Mouse (Mus musculus): ENCODE data around the gene Gm17324. TPM values are rescaled to one million over a fixed set of nuclear protein-coding genes. Genes with fewer than 3 reads are reported as not detected.
A peak's percentile ranks its signal among the peaks of the same experiment; 100 is the strongest.
"Not testable (repeated sequence)": the region's sequence is repeated elsewhere in the genome, so short reads cannot be mapped to it uniquely, and the experiment has no call there.

Gm17324 gene
- total RNA-seq (2021), result not detected
- long read RNA-seq, experiment 1, result 0 reads
- long read RNA-seq, experiment 2, result 0 reads

DNA sequence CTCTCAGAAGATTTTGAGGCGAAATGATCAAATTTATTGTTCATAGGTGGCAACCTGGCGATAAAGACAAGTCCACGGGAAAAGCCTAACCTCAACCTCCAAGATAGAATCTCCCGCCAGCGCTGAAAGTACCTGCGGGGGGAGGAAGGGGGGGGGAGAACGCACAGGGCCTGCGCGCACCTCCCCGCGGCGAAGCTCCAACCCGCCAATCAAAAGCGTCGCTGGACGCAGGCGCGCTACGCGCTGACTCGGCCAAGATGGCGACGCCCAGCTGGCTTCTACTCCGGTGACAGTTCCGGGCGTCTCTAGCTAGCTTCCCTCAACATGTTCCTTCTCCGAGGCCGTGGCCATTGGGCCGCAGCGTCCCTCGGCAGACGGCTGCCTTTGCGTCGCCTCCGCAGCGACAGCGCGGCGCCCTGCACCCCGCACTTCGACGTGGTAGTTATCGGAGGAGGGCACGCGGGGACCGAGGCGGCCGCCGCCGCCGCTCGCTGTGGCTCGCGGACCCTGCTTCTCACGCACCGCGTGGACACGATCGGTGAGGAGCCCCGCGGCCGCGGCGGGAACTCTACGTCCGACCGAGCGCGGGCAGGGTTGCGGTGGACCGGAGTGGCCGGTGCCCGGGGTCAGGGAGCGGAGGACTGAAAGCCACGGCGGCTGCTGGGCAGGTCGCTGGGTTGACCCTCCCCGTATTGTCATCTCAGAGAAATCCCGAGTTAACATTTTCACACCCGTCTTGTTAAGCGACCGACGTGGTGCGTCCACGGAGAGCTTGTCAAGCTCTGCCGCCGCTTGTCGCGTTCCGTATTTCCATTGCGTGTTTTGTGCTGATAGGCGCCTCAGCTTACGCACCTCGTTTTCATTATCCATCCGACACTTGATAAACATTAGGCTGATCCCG is at the start of gene Gm17324, which contains the start of gene Mto1:
Gene Gm17324 (minus strand): TSS at position 814 of the 901 bp plus-strand sequence.
Gene Mto1 (plus strand): TSS at position 236 of the 901 bp plus-strand sequence.
- peak within 1 kb of the TSS; percentile 96 for H3K4me3 ChIP-seq
- DNase-seq, result peak; percentile 93
- peak within 1 kb of the TSS; percentile 98 for H3K27ac ChIP-seq
- intact Hi-C loops (cut with DNase I), result loop anchor here (10.0 kb wide), 1 partner anchor 533 kb away; the partner anchor contains the start of gene Elovl5
- TF ChIP-seq CTCF (IDR thresholded peaks at IDR 0.05), result no peak

DNA sequence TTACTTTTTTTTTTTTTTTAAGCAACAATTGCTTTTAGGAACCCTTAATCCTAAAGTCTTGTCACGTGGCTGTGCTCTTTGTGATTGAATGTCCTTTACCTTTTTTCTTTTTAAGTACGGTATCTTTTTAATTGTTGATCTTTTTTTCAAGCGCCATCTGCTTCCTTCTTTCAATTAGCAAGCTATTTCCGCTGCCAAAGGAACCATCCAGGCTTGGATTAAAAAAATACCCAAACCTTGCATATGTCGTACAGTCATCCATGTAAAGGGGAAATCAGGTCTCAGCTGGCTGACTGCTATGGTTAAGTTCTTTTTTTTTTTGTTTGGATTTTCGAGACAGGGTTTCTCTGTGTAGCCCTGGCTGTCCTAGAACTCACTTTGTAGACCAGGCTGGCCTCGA is 44.6 kb upstream of the Gm17324 start:
- no peak overlapping the region for H3K27ac ChIP-seq
- intact Hi-C loops (cut with DNase I), result no loop called here
- no peak for DNase-seq
- TF ChIP-seq CTCF (IDR thresholded peaks at IDR 0.05), result no peak
- no peak overlapping the region for H3K4me3 ChIP-seq

GRCm38 (mm10) chr9:78492254-78492653 is 43.7 kb upstream of the Gm17324 start:
- H3K4me3 ChIP-seq, result no peak overlapping the region
- DNase-seq, result no peak
- no peak for TF ChIP-seq CTCF (IDR thresholded peaks at IDR 0.05)
- intact Hi-C loops (cut with DNase I), result no loop called here
- H3K27ac ChIP-seq, result no peak overlapping the region

GRCm38 (mm10) chr9:78491169-78491568 is 42.6 kb upstream of the Gm17324 start:
- no peak for DNase-seq
- H3K27ac ChIP-seq, result no peak overlapping the region
- intact Hi-C loops (cut with DNase I), result no loop called here
- no peak overlapping the region for H3K4me3 ChIP-seq
- TF ChIP-seq CTCF (IDR thresholded peaks at IDR 0.05), result no peak

DNA sequence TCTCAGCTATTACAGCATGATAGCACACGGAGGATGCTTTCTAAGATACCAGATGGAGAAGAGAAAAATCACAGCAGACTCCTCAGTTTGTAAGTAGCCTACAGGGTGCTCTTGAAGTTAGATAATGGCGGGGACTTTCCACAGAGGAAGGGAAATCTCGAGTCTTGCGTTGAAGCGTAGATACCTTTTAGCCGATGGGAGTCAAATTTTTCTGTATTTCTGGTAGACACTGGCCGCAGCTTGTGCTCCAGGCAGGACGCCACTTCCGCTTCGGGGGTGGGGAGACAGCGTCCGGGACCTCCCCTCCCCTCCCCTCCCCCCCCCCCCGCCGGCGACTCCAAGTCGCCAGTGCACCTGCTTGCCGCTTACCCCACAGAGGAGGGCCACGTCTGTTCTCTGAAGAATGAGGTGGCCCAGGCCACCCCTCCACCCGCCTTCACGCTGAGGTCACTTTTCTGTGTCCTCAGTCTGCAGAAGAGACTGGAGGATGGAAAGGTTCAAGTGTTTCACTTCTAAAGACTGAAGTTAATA is 40.4 kb upstream of the Gm17324 start, which contains the start of gene Eef1a1:
Gene Eef1a1 (minus strand): TSS at position 262 of the 531 bp plus-strand sequence.
- Histone ChIP-seq H3K4me3 (peak within 1 kb of the TSS; percentile 66), H3K27ac (peak within 1 kb of the TSS; percentile 84)
- peak; percentile 75 for DNase-seq
- no peak for TF ChIP-seq CTCF (IDR thresholded peaks at IDR 0.05)
- intact Hi-C loops (cut with DNase I), result no loop called here

- intact Hi-C loops (cut with DNase I); H3K4me3 ChIP-seq; H3K27ac ChIP-seq; DNase-seq: not testable (repeated sequence)
These were observed 39.4 kb upstream of the Gm17324 start for GRCm38 (mm10) chr9:78488021-78488420.

DNA sequence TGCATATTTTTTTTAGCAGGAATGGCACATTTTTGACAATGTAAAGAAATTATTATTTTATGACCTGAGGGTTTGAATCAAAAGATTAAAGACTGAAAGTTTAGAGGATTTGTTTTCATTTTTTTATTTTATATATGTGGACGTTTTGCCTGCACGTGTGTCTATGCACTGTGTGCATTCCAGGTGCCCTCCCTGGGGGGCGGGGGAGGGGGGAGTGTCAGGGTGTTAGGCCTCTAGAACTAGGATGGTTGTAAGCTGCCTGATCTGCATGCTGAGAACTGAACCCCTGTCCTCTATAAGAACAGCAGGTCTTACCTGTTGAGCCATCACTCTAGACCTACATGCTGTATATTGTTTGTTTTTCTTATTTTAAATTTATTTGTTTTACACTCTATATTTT is 36.1 kb upstream of the Gm17324 start:
- Histone ChIP-seq H3K4me3 (no peak overlapping the region), H3K27ac (no peak overlapping the region)
- DNase-seq, result no peak
- intact Hi-C loops (cut with DNase I), result no loop called here
- TF ChIP-seq CTCF (IDR thresholded peaks at IDR 0.05), result no peak

DNA sequence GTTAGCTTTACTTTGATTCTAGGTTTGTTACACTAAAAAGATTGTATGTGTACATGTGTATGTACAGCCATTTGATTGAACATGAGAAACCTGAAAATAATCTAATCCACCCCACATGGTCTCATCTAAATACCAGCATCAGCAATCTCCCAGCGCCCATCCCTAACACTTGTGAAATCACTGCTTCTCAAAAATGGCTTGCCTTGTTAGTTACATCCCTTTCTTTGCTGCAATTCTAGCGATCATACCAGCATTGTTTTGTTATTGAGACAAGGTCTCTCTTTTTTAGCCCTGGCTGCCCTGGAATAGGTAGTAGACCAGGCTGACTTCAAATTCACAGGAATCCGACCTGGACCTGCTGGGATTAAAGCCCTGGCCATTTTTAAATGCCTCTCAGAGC is 33.8 kb upstream of the Gm17324 start:
- DNase-seq, result no peak
- intact Hi-C loops (cut with DNase I), result no loop called here
- peak overlapping the region; percentile 91 for H3K4me3 ChIP-seq
- peak overlapping the region; percentile 95 for H3K27ac ChIP-seq
- no peak for TF ChIP-seq CTCF (IDR thresholded peaks at IDR 0.05)

DNA sequence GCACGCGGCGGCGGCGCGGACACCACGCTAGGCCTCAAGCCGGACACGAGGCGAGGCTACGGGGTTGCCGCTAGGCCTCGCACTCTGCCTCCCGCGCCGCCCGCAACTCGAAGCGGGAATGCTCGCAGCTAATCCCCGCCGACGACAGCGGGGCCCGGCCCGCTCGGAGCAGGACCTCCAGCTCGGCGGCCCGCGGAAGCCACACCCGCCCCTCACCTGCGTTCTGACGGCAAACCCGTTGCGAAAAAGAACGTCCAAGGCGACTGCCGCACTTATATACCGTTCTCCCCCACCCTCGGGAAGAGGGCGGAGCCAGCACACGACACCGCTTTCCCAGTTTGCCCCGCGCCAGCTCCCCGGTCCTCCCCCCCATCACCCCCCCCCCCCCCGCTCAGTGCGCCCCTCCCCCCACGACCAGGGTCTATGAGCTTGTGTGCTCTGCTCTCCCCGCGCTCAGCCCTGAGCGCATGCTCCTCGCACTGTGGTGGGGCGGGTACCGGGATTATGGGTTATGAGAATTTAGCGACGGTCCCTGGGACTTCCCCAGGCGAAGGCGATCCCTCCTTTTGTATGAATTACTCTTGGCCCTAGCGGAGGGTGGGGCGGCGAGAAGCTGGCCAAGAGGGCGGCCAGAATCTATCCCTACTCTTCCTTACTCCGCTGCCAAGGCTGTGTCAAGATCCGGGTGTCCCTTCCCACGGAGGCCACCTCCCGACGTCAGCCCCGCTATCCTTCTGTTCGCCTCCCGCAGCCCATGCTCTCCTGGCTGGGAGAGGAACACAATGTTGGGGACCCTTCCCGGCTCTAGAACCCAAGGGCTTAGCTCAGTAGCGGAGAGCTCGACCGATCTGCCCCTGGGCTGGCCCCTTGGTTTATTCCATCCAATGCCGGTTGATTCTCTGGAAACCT is 33.1 kb upstream of the Gm17324 start:
- Histone ChIP-seq H3K4me3 (peak overlapping the region; percentile 91), H3K27ac (peak overlapping the region; percentile 95)
- TF ChIP-seq CTCF (IDR thresholded peaks at IDR 0.05), result 0 out of 2 replicates have a peak, but pooled peaks have one; percentile 5
- intact Hi-C loops (cut with DNase I), result no loop called here
- DNase-seq, result peak; percentile 94

DNA sequence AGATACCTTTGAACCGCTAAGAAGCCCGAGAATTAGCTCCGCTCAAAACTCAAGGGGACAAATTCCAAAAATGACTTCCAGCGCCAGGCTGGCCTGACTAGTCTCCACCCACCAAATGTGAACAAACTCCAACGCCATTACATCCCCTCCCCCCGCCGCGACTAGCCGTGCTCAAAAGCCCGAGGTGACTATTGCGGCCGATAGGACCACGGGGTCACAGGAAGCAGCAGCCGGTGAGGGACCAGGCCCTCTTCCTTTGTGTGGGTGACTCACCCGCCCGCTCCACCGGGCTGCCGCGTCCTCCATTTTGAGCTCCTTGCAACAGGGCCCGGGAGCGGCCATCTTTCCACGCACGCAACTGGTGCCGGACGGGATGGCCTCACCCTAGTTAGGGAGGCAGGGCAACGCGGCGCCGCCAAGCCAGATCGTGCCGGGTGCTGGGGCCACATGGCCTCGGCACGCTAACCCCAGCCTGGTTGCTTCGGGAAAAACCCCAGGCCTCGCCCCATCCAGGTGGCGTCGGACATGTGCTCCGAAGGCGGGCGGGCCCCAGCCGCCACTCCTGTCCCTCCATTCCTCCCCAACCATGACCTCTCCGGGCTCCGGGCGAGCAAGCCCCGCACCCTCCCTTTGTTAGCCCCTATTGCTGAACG is 32.2 kb upstream of the Gm17324 start:
- Histone ChIP-seq H3K4me3 (peak overlapping the region; percentile 91), H3K27ac (peak overlapping the region; percentile 93)
- intact Hi-C loops (cut with DNase I), result no loop called here
- TF ChIP-seq CTCF (IDR thresholded peaks at IDR 0.05), result no peak
- DNase-seq, result peak; percentile 77

- intact Hi-C loops (cut with DNase I); DNase-seq: not testable (repeated sequence)
- H3K4me3 ChIP-seq, result peak overlapping the region; percentile 91
- peak overlapping the region; percentile 93 for H3K27ac ChIP-seq
These were observed 31.6 kb upstream of the Gm17324 start for GRCm38 (mm10) chr9:78480227-78480626.

DNA sequence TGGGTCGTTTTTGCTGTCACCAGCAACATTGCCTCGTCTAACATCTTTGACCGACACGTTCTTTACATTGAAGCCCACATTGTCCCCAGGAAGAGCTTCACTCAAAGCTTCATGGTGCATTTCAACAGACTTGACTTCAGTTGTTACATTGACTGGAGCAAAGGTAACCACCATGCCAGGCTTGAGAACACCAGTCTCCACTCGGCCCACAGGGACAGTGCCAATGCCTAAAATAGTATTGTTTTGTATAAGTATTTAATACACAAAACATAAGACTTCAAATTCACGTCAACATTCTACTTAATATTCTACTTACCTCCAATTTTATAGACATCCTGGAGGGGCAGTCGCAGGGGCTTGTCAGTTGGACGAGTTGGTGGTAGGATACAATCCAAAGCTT is 30.7 kb upstream of the Gm17324 start:
- DNase-seq; intact Hi-C loops (cut with DNase I); H3K27ac ChIP-seq: not testable (repeated sequence)
- peak overlapping the region; percentile 40 for H3K4me3 ChIP-seq

DNA sequence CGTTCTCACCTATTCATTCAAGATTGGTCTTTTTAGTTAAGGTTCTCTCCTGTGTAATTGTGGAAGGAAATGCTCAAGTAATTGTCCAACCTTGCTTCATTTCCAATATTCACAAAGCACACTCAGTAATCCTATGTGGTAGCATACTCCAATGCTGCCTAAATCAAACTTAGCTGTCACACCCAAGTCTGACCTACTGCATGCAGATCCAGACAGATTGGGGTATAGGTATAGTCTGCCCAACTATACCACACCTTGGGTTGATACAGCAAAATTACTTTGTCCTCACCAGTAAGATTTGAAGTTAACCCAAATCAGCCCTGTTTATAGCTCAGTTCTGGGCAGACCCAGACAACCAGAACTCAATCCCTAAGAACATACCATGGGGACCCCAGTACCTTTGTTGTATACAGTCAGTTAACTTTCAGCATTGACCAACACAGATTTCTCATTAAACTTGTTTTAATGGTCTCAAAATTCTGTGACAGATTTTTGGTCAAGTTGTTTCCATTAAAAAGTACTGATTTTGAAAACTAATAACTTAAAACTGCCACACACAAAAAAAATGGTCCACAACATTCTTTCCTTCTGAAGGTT is 29.5 kb upstream of the Gm17324 start:
- intact Hi-C loops (cut with DNase I); DNase-seq; H3K4me3 ChIP-seq; H3K27ac ChIP-seq: not testable (repeated sequence)

Measured in gastrocnemius, adult 2 months (tissue).